ENCODE assay signal across 29 mouse cellular contexts in the genomic region with DNA sequence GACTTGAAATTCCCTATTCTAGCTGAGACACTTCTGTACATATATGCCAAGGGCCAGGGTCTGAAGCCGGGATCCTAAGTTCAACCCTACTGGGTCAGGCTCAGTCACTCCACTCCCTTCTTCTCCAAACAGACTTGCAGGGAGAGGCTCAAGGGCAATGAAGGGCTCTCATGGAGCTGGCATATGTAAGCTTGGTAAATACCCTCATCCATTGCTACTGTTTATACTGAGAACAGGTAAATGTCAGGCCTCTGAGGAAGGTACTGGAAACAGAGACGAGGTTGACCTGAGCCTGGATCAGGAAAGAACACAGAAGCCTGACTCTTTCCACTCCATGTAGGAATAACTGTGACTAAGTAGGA.
DNase-seq lines count a peak whose midpoint lies in the region; ATAC-seq and TF ChIP-seq lines count a peak whose summit lies in the region.
"Had no signal": no experiment of that assay in that cellular context is flagged by ENCODE, and none has a peak within 500 bp of the region (broad histone marks: within the 10 kb centered on the region; RNA-seq: fewer than 3 reads in every experiment).

No protein-coding gene starts in this region.

- H3K36me3 ChIP-seq in lung, embryonic 16.5 days (ENCODE audit: control insufficient read depth, insufficient read depth, low read length) = no peaks in the 10 kb centered on the region
- H3K36me3 ChIP-seq: embryonic facial prominence, embryonic 12.5 days; embryonic facial prominence, embryonic 15.5 days; forebrain, embryonic 12.5 days; G1E; heart, embryonic 10.5 days; heart, embryonic 13.5 days; hindbrain, embryonic 15.5 days had no signal

- no peak overlapping the region for H3K4me3 ChIP-seq in lung, embryonic 16.5 days (ENCODE audit: low read length)
- H3K4me3 ChIP-seq in layer of hippocampus, adult 2 months = no peak overlapping the region
- H3K4me3 ChIP-seq: embryonic facial prominence, embryonic 12.5 days; embryonic facial prominence, embryonic 15.5 days; forebrain, embryonic 12.5 days; heart, adult 2 months; heart, embryonic 10.5 days; heart, embryonic 13.5 days; hindbrain, embryonic 15.5 days had no signal

- no peak for TF ChIP-seq CTCF in layer of hippocampus, adult 2 months (conservative IDR thresholded peaks at IDR 0.05)

- no peaks in the 10 kb centered on the region for H3K9me3 ChIP-seq in lung, embryonic 16.5 days (ENCODE audit: control insufficient read depth, low read length)
- H3K9me3 ChIP-seq: embryonic facial prominence, embryonic 12.5 days; embryonic facial prominence, embryonic 15.5 days; forebrain, embryonic 12.5 days; heart, embryonic 10.5 days; heart, embryonic 13.5 days; hindbrain, embryonic 15.5 days had no signal

- H3K27me3 ChIP-seq in lung, embryonic 16.5 days (ENCODE audit: control insufficient read depth, insufficient read depth, low read depth, low read length) = no peaks in the 10 kb centered on the region
- H3K27me3 ChIP-seq: CH12.LX; embryonic facial prominence, embryonic 12.5 days; embryonic facial prominence, embryonic 15.5 days; heart, embryonic 13.5 days; hindbrain, embryonic 15.5 days; Patski had no signal

- DNase-seq in testis, postnatal 14 days (ENCODE audit: low spot score) = peak; percentile 10
- no peak for DNase-seq in testis, postnatal 10 days (ENCODE audit: low spot score)
- peak; percentile 57 for DNase-seq in lung, postnatal 14 days
- peak; percentile 49 to 57 for DNase-seq in lung, postnatal 4 days
- no peak for DNase-seq in layer of hippocampus, adult 2 months (ENCODE audit: low spot score in 2 of 2)
- no peak for DNase-seq in kidney, postnatal 36 days
- DNase-seq in kidney, postnatal 25 days = no peak
- DNase-seq: adrenal gland, postnatal 10 days; B cell, adult 2 months; cerebellum, adult 11 months; cerebellum, adult 2 months; cerebellum, adult 9-11 months; cerebellum, postnatal 25 days; gastrocnemius, postnatal 10 days; gastrocnemius, postnatal 36 days; heart, adult 2 months; heart, postnatal 14 days; heart, postnatal 4 days had no signal

- H3K27ac ChIP-seq in lung, embryonic 16.5 days (ENCODE audit: low read length) = peak overlapping the region; percentile 41
- H3K27ac ChIP-seq in layer of hippocampus, adult 2 months = no peak overlapping the region
- H3K27ac ChIP-seq: embryonic facial prominence, embryonic 12.5 days; embryonic facial prominence, embryonic 15.5 days; forebrain, embryonic 12.5 days; heart, adult 2 months; heart, embryonic 10.5 days; heart, embryonic 13.5 days; hindbrain, embryonic 15.5 days had no signal

- 0 out of 2 replicates have a peak, but pooled peaks cover 2% of the 10 kb centered on the region for H3K4me1 ChIP-seq in lung, embryonic 16.5 days (replicated peaks; ENCODE audit: control insufficient read depth, insufficient read depth, low read length)
- H3K4me1 ChIP-seq: hindbrain, embryonic 15.5 days had no signal

- H3K9ac ChIP-seq in lung, embryonic 16.5 days (ENCODE audit: low read length) = no peak overlapping the region
- H3K9ac ChIP-seq: embryonic facial prominence, embryonic 12.5 days; embryonic facial prominence, embryonic 15.5 days; forebrain, embryonic 12.5 days; heart, embryonic 13.5 days; hindbrain, embryonic 15.5 days had no signal

- no peak overlapping the region for H3K4me2 ChIP-seq in lung, embryonic 16.5 days (ENCODE audit: low read depth, low read length)
- H3K4me2 ChIP-seq: embryonic facial prominence, embryonic 12.5 days; embryonic facial prominence, embryonic 15.5 days; forebrain, embryonic 12.5 days; heart, embryonic 13.5 days; hindbrain, embryonic 15.5 days had no signal

- WGBS in lung, embryonic 16.5 days = 53% methylated on average over 2 of the region's 2 CpGs

- ATAC-seq in lung, embryonic 16.5 days (ENCODE audit: low read depth) = peak; percentile 88
- ATAC-seq: forebrain, embryonic 16.5 days; Patski had no signal

Comparison
In these comparisons a context has a peak if more than half of its experiments do, and no peak if none do; other contexts are left out.
1. DNase-seq: peak in testis, postnatal 14 days (single experiment), lung, postnatal 14 days (single experiment) and lung, postnatal 4 days (2 of 2); none in testis, postnatal 10 days (single experiment), layer of hippocampus, adult 2 months (0 of 2), kidney, postnatal 36 days (0 of 2) and kidney, postnatal 25 days (0 of 2).